Mouse (Mus musculus): ENCODE results near the gene Hist1h1c. TPM values are rescaled to one million over a fixed set of nuclear protein-coding genes. Genes with fewer than 3 reads are reported as not detected.
"Not testable (repeated sequence)": the region's sequence is repeated elsewhere in the genome, so short reads cannot be mapped to it uniquely, and the experiment has no call there.

The Hist1h1c gene
- total RNA-seq (2021), result 100 to 1,000 TPM; 157 to 187 TPM
- long read RNA-seq, experiment 1, transcript Hist1h1c-201 (1 exons, 1,560 nt), result major isoform, 14 of 14 reads
- long read RNA-seq, experiment 1, partial matches to known transcripts, result 0 of 14 reads
- long read RNA-seq, experiment 1, other reads (novel, unspliced or antisense), result 0 of 14 reads
- long read RNA-seq, experiment 2, transcript Hist1h1c-201 (1 exons, 1,560 nt), result major isoform, 102 of 102 reads
- long read RNA-seq, experiment 2, partial matches to known transcripts, result 0 of 102 reads
- long read RNA-seq, experiment 2, other reads (novel, unspliced or antisense), result 0 of 102 reads

- peak; percentile 86 to 91 for DNase-seq (ENCODE audit: low spot score in 2 of 2)
Measured at GRCm38 (mm10) chr13:23738677-23739068, at the start of gene Hist1h1c. Hist1h1c (plus strand) TSS chr13:23738808.

- DNase-seq (ENCODE audit: low spot score in 2 of 2), result no peak
Measured at GRCm38 (mm10) chr13:23688956-23689355, 49.7 kb upstream of the Hist1h1c start.

- DNase-seq (ENCODE audit: low spot score in 2 of 2), result no peak
Measured at GRCm38 (mm10) chr13:23689459-23689858, 49.1 kb upstream of the Hist1h1c start.

- no peak for DNase-seq (ENCODE audit: low spot score in 2 of 2)
Measured at GRCm38 (mm10) chr13:23693856-23694440, 44.7 kb upstream of the Hist1h1c start.

- DNase-seq (ENCODE audit: low spot score in 2 of 2), result no peak
Measured at GRCm38 (mm10) chr13:23694956-23695355, 43.7 kb upstream of the Hist1h1c start.

- DNase-seq (ENCODE audit: low spot score in 2 of 2), result no peak
Measured at GRCm38 (mm10) chr13:23695514-23695913, 43.1 kb upstream of the Hist1h1c start, which contains the start of gene Hist1h1t. Hist1h1t (plus strand) TSS chr13:23695814.

DNA sequence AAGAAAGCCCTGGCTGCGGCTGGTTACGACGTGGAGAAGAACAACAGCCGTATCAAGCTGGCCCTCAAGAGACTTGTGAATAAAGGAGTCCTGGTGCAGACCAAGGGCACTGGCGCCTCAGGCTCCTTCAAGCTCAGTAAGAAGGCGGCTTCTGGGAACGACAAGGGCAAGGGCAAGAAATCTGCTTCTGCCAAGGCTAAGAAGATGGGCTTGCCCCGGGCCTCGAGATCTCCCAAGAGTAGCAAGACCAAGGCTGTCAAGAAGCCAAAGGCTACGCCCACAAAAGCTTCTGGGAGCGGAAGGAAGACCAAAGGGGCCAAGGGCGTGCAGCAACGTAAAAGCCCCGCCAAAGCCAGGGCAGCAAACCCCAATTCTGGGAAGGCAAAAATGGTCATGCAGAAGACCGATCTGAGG is 42.5 kb upstream of the Hist1h1c start:
- DNase-seq (ENCODE audit: low spot score in 2 of 2), result no peak

- DNase-seq (ENCODE audit: low spot score in 2 of 2), result peak in 1 of 2 experiments; percentile 33
Measured at GRCm38 (mm10) chr13:23697491-23698299, 40.9 kb upstream of the Hist1h1c start.

GRCm38 (mm10) chr13:23698300-23698693 is 40.3 kb upstream of the Hist1h1c start, which contains the start of gene Hist1h4c:
Hist1h4c (minus strand) TSS chr13:23698454.
- DNase-seq (ENCODE audit: low spot score in 2 of 2), result peak; percentile 99 to 100

DNA sequence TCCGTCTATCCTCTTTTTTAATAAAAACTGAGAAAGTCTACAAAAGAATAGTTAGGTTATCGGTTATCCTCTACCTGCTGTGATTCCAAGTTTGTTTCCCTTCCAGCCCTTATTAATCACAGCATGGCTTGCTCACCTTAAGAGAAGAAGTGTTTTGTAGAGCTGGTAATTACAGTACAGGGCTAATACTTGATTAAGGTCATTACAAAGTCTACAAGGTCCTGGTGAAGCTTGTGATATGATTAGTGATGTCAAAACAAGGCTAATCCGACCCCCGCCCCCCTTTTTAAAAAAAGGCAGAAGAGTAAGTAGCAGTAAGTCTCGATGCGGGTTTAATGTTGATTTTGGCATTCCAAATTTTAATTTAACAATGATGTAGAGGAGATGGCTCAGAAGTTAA is 39.6 kb upstream of the Hist1h1c start:
- DNase-seq (ENCODE audit: low spot score in 2 of 2), result no peak

- no peak for DNase-seq (ENCODE audit: low spot score in 2 of 2)
Measured at GRCm38 (mm10) chr13:23699767-23700166, 38.8 kb upstream of the Hist1h1c start.

DNA sequence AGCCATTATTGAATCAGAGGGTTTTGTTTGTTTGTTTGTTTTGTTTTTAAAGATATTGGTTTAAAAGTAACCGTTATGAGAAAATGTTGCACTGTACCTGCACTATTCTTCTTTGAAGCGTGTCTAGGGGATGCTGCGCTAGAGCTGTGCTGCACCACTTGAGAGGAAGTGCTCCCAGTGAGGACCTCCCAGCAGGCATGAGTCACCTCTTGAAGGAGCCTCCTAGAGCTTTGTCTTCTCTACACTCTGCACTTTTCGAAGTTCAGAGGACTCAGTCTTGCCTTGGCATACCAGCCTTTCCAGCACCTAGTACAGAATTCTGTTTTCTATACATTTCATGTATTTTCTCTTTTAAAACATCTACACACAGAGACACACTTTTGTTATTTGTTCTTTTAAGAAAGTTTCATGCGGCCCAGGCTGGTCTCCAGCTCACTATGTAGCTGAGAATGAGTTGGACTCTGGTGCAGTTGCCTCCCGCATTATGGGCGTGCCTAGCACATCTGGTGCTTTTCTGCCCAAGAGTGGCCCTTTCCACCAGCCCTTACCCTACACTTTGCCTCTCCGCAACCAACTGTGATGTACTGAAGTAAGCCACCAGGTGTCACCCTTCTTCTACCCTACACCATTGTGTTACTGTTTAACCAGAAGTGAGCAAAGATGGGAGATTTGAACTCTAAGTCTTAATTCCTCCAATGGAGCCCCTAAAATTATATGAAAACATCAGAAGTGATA is 37.7 kb upstream of the Hist1h1c start:
- DNase-seq (ENCODE audit: low spot score in 2 of 2), result peak in 1 of 2 experiments; percentile 64

DNA sequence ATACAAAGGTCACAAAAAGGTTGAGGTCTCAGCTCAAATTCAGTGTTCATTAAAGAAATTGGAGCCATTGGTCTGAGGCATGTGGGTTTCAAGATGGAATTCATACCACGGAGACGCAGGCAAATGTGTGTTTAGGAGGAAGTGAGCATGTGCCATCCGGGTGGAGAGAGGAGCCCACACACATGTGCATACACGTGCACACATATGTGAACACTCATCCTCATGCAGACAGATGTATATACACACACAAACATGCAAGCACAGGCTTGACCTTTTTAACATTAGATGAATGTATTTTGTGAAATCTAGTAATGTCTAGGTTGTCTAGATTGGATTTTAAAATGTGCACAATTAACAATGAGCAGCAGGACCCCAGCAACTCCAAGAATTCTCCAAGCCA is 36.4 kb upstream of the Hist1h1c start:
- no peak for DNase-seq (ENCODE audit: low spot score in 2 of 2)

GRCm38 (mm10) chr13:23702801-23703200 is 35.8 kb upstream of the Hist1h1c start:
- DNase-seq (ENCODE audit: low spot score in 2 of 2), result not testable (repeated sequence)

DNA sequence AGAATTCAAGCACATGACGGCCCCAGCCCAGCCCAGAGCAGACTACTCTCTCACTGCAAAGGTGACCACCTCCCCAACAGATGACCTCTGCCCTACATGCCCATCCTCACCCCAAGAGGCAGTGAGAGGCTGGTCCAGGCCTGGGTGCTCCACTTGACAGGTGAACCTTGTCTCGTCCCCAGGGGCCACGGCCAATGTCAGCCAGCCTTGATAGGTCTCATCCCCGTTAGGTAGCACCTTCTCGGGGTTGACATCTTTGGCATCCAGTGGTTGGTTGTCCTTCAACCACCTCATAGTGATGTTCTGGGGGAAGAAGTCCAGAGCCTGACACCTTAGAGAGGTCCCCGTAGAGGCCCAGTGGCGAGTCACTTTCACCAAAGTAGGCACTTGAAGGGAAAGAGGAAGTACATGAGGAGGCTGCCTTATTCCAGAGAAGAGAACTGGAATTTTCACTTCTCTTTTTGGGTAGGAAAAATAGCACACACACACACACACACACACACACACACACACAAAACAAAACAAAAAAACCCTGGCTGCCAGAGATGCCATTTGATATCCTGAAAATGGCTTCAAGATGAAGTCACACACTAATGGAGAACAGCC is 32.8 kb upstream of the Hist1h1c start:
- DNase-seq (ENCODE audit: low spot score in 2 of 2), result no peak

DNA sequence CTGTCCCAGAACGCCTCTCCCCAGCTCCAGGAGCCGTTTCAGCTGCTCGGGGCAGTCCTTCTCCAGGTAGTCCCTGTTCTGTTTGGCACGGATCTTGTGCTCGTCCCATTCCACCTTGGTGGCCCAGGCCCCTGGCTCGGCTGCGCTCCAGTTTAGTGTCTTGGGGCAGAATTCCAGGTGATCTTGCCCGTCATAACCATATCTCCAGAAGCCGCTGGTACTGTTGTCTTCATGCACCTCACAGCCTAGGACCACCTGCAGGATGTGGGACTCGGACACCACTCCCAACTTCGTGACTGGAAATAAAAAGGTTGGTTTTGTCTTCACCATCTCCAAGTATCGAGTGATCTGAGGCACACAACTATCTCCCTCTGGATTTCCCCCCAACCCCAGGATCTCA is 31.8 kb upstream of the Hist1h1c start:
- no peak for DNase-seq (ENCODE audit: low spot score in 2 of 2)

- DNase-seq (ENCODE audit: low spot score in 2 of 2), result no peak
Measured at GRCm38 (mm10) chr13:23708041-23708440, 30.6 kb upstream of the Hist1h1c start.

DNA sequence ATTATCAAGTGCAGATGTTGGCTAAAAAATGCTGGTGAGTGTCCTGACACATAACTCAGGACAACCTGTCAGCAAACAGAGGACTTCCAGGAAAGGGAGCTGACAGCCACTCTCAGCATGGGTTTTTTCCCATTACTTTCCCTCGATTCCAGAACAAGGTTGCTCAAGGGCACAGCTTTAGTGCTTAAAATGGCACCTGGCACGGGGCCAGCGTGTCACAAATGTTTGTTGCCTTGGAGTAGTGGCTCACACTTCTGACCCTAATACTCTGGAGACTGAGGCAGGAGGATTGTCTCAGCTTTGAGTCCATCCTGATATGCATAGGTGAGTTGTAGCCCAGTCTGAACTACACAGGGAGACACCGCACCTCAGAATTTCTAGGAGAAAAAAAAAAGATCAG is 30.0 kb upstream of the Hist1h1c start:
- no peak for DNase-seq (ENCODE audit: low spot score in 2 of 2)

DNA sequence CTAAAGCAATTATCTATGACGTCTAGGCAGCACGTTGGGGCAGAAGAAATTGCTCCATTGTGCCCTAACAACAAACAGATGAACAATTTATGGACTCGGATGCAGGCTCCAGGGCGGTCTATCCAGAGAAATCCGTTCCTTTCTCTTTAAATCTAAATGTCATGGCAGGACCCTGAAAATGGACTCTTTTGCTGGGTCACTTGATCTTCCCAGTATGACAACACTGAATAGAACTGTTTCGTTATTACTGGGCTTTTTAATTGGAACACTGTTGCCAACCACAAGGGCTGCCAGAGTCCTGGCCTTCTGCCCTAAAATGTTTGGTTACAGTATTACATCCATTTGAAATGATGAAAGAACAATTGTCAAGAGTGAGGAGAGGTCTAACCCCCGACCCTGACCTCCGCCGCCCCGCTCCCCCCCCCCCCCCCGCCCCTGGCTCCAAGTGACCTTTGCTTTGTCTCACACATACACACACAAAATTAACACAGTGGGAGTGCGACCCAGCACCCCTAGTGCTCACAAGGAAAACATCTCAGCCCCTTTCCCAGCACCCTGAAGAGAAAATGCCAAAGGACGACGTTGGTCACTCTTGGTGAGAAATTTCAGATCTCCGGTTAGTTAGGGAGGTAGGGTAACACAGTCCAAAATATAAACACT is 28.8 kb upstream of the Hist1h1c start:
- DNase-seq (ENCODE audit: low spot score in 2 of 2), result no peak

Measured in adrenal gland, adult 18-20 months (tissue).